Mouse (Mus musculus) liver, postnatal 0 days (tissue): ENCODE data around the gene 4933402J07Rik.

Experiments used
- CTCF ChIP-seq: sonication (generic); IDR thresholded peaks from 2 replicates; pipeline ENCODE4 v1.5.1; 2016; ENCODE audit warnings: antibody characterized with exemption, low read depth
- EP300 ChIP-seq: IDR thresholded peaks from 2 replicates; pipeline ENCODE4 v1.6.1; 2016; ENCODE audit warnings: antibody characterized with exemption, low read depth, mild to moderate bottlenecking

GRCm38 (mm10) chr8:87631776-87632175 lies 68.1 kb downstream of the 4933402J07Rik start:
- no peak for TF ChIP-seq CTCF
- no peak for TF ChIP-seq EP300
